ENCODE assay signal across 20 mouse cellular contexts in genomic region chr7:118842938-118843337, GRCm38 (mm10). TPM values are rescaled to one million over a fixed set of nuclear protein-coding genes. Genes with fewer than 3 reads are reported as not detected.
A peak's percentile ranks its signal among the peaks of the same experiment; 100 is the strongest.
DNase-seq lines count a peak whose midpoint lies in the region; ATAC-seq lines count a peak whose summit lies in the region.
"Had no signal": no experiment of that assay in that cellular context is flagged by ENCODE, and none has a peak within 500 bp of the region (broad histone marks: within the 10 kb centered on the region; RNA-seq: fewer than 3 reads in every experiment).

No protein-coding gene starts in this region.

- WGBS in embryonic facial prominence, embryonic 13.5 days: 55% methylated on average over 4 of the region's 4 CpGs
- WGBS in embryonic facial prominence, embryonic 10.5 days: 82% methylated on average over 4 of the region's 4 CpGs
- WGBS in limb, embryonic 12.5 days: 69% methylated on average over 4 of the region's 4 CpGs
- WGBS in limb, embryonic 10.5 days: 88% methylated on average over 4 of the region's 4 CpGs
- WGBS in limb, embryonic 13.5 days: 46% methylated on average over 4 of the region's 4 CpGs
- WGBS in liver, embryonic 12.5 days (ENCODE audit: insufficient replicate concordance): 73% methylated on average over 4 of the region's 4 CpGs

- no peak overlapping the region for H3K9ac ChIP-seq in embryonic facial prominence, embryonic 13.5 days
- no peak overlapping the region for H3K9ac ChIP-seq in limb, embryonic 12.5 days (replicated peaks)
- H3K9ac ChIP-seq in limb, embryonic 13.5 days: no peak overlapping the region
- H3K9ac ChIP-seq in liver, embryonic 12.5 days: no peak overlapping the region
- H3K9ac ChIP-seq: forebrain, embryonic 12.5 days; forebrain, postnatal 0 days; hindbrain, embryonic 13.5 days had no signal

- H3K36me3 ChIP-seq in embryonic facial prominence, embryonic 13.5 days: peaks cover 95% of the 10 kb centered on the region
- H3K36me3 ChIP-seq in embryonic facial prominence, embryonic 10.5 days (replicated peaks): peaks cover 99% of the 10 kb centered on the region
- H3K36me3 ChIP-seq in limb, embryonic 12.5 days: peaks cover 98% of the 10 kb centered on the region
- peaks cover 96% of the 10 kb centered on the region for H3K36me3 ChIP-seq in limb, embryonic 10.5 days
- H3K36me3 ChIP-seq in limb, embryonic 13.5 days: peaks cover 99% of the 10 kb centered on the region
- H3K36me3 ChIP-seq in liver, embryonic 12.5 days: peaks cover 98% of the 10 kb centered on the region

- no peak overlapping the region for H3K4me2 ChIP-seq in embryonic facial prominence, embryonic 13.5 days
- H3K4me2 ChIP-seq in limb, embryonic 12.5 days: no peak overlapping the region
- no peak overlapping the region for H3K4me2 ChIP-seq in limb, embryonic 13.5 days (replicated peaks)
- H3K4me2 ChIP-seq in liver, embryonic 12.5 days: no peak overlapping the region
- H3K4me2 ChIP-seq: forebrain, embryonic 12.5 days; hindbrain, embryonic 13.5 days had no signal

- no peak for DNase-seq in embryonic facial prominence, embryonic 10.5 days (ENCODE audit: low spot score)
- DNase-seq in limb, embryonic 10.5 days (ENCODE audit: low spot score): no peak
- peak; percentile 23 for DNase-seq in retina, postnatal 7 days (ENCODE audit: low read depth, low spot score)
- DNase-seq in testis, postnatal 14 days (ENCODE audit: low spot score): no peak
- DNase-seq: adrenal gland, postnatal 10 days; cerebellum, adult 11-12 months; cerebellum, adult 9-10 months; cerebellum, postnatal 36 days; forebrain, postnatal 0 days; gastrocnemius, postnatal 36 days; heart, adult 18-20 months; heart, postnatal 10 days had no signal

- ATAC-seq in embryonic facial prominence, embryonic 13.5 days (ENCODE audit: insufficient number of reproducible peaks, insufficient read depth, low FRiP score, low TSS enrichment, low read depth): no peak
- no peak for ATAC-seq in limb, embryonic 12.5 days (ENCODE audit: insufficient number of reproducible peaks, insufficient read depth, low FRiP score, low TSS enrichment, low read depth)
- ATAC-seq in limb, embryonic 13.5 days (ENCODE audit: low FRiP score, low read depth): no peak
- ATAC-seq in liver, embryonic 12.5 days: no peak
- ATAC-seq: forebrain, postnatal 0 days; hindbrain, postnatal 0 days had no signal

- H3K4me3 ChIP-seq in embryonic facial prominence, embryonic 13.5 days: no peak overlapping the region
- no peak overlapping the region for H3K4me3 ChIP-seq in embryonic facial prominence, embryonic 10.5 days
- H3K4me3 ChIP-seq in limb, embryonic 12.5 days (replicated peaks): no peak overlapping the region
- H3K4me3 ChIP-seq in limb, embryonic 10.5 days: no peak overlapping the region
- no peak overlapping the region for H3K4me3 ChIP-seq in limb, embryonic 13.5 days
- no peak overlapping the region for H3K4me3 ChIP-seq in liver, embryonic 12.5 days
- H3K4me3 ChIP-seq: forebrain, embryonic 12.5 days; heart, embryonic 10.5 days; hindbrain, embryonic 13.5 days had no signal

- no peaks in the 10 kb centered on the region for H3K27me3 ChIP-seq in embryonic facial prominence, embryonic 13.5 days
- no peaks in the 10 kb centered on the region for H3K27me3 ChIP-seq in embryonic facial prominence, embryonic 10.5 days (replicated peaks; ENCODE audit: low read depth, poor library complexity, severe bottlenecking)
- no peaks in the 10 kb centered on the region for H3K27me3 ChIP-seq in limb, embryonic 12.5 days
- H3K27me3 ChIP-seq in limb, embryonic 10.5 days (ENCODE audit: low read depth, poor library complexity, severe bottlenecking): no peaks in the 10 kb centered on the region
- no peaks in the 10 kb centered on the region for H3K27me3 ChIP-seq in limb, embryonic 13.5 days
- H3K27me3 ChIP-seq in liver, embryonic 12.5 days (replicated peaks): no peaks in the 10 kb centered on the region
- H3K27me3 ChIP-seq: forebrain, embryonic 12.5 days; hindbrain, embryonic 13.5 days had no signal

- H3K9me3 ChIP-seq in embryonic facial prominence, embryonic 13.5 days: 0 out of 2 replicates have a peak, but pooled peaks cover 2% of the 10 kb centered on the region
- H3K9me3 ChIP-seq in embryonic facial prominence, embryonic 10.5 days: no peaks in the 10 kb centered on the region
- H3K9me3 ChIP-seq in limb, embryonic 12.5 days: no peaks in the 10 kb centered on the region
- H3K9me3 ChIP-seq in limb, embryonic 10.5 days (replicated peaks): no peaks in the 10 kb centered on the region
- H3K9me3 ChIP-seq in limb, embryonic 13.5 days: no peaks in the 10 kb centered on the region
- H3K9me3 ChIP-seq in liver, embryonic 12.5 days (replicated peaks): no peaks in the 10 kb centered on the region
- H3K9me3 ChIP-seq: heart, embryonic 10.5 days; hindbrain, embryonic 13.5 days had no signal

- 0 out of 2 replicates have a peak overlapping the region, but pooled peaks have one; percentile 9 for H3K27ac ChIP-seq in embryonic facial prominence, embryonic 13.5 days
- H3K27ac ChIP-seq in embryonic facial prominence, embryonic 10.5 days (replicated peaks): no peak overlapping the region
- 0 out of 2 replicates have a peak overlapping the region, but pooled peaks have one; percentile 41 for H3K27ac ChIP-seq in limb, embryonic 12.5 days
- H3K27ac ChIP-seq in limb, embryonic 10.5 days: no peak overlapping the region
- H3K27ac ChIP-seq in limb, embryonic 13.5 days: 0 out of 2 replicates have a peak overlapping the region, but pooled peaks have one; percentile 28
- H3K27ac ChIP-seq in liver, embryonic 12.5 days: no peak overlapping the region
- H3K27ac ChIP-seq: forebrain, embryonic 12.5 days; heart, embryonic 10.5 days; hindbrain, embryonic 13.5 days; hindbrain, postnatal 0 days had no signal

- peaks cover 17% of the 10 kb centered on the region; the same call in 1 of the 2 replicates for H3K4me1 ChIP-seq in embryonic facial prominence, embryonic 13.5 days
- no peaks in the 10 kb centered on the region for H3K4me1 ChIP-seq in embryonic facial prominence, embryonic 10.5 days
- 0 out of 2 replicates have a peak, but pooled peaks cover 3% of the 10 kb centered on the region for H3K4me1 ChIP-seq in limb, embryonic 12.5 days (replicated peaks)
- H3K4me1 ChIP-seq in limb, embryonic 10.5 days: no peaks in the 10 kb centered on the region
- peaks cover 14% of the 10 kb centered on the region; the same call in 1 of the 2 replicates for H3K4me1 ChIP-seq in limb, embryonic 13.5 days
- 0 out of 2 replicates have a peak, but pooled peaks cover 7% of the 10 kb centered on the region for H3K4me1 ChIP-seq in liver, embryonic 12.5 days
- H3K4me1 ChIP-seq: forebrain, embryonic 12.5 days; heart, embryonic 10.5 days had no signal

RNA-seq across cellular contexts. Expression of gene Iqck, which starts 12.6 kb away (rescaled TPM):
- polyA plus RNA-seq in embryonic facial prominence, embryonic 13.5 days (2015; fragmentation: Nextera tagmentation; extraction: Ambion mirVana): 3.0 and 3.3 TPM in 2 replicates
- 2.7 and 3.1 TPM in 2 replicates for polyA plus RNA-seq in embryonic facial prominence, embryonic 10.5 days (2016; fragmentation: Nextera tagmentation; extraction: Ambion mirVana)
- polyA plus RNA-seq in limb, embryonic 12.5 days (2016; fragmentation: Nextera tagmentation; extraction: Ambion mirVana): 2.3 and 2.8 TPM in 2 replicates
- polyA plus RNA-seq in limb, embryonic 10.5 days (2016; fragmentation: Nextera tagmentation; extraction: Ambion mirVana): 1.5 and 1.8 TPM in 2 replicates
- 2.3 TPM in 2 replicates for polyA plus RNA-seq in limb, embryonic 13.5 days (2015; fragmentation: Nextera tagmentation; extraction: Ambion mirVana)
- 0.37 and 0.68 TPM in 2 replicates for polyA plus RNA-seq in liver, embryonic 12.5 days (2016; fragmentation: Nextera tagmentation; extraction: Ambion mirVana)

RNA-seq across cellular contexts. Expression of gene Knop1, which starts 13.1 kb away (rescaled TPM):
- 135 and 144 TPM in 2 replicates for polyA plus RNA-seq in embryonic facial prominence, embryonic 13.5 days (2015; fragmentation: Nextera tagmentation; extraction: Ambion mirVana)
- polyA plus RNA-seq in embryonic facial prominence, embryonic 10.5 days (2016; fragmentation: Nextera tagmentation; extraction: Ambion mirVana): 161 and 162 TPM in 2 replicates
- 114 and 126 TPM in 2 replicates for polyA plus RNA-seq in limb, embryonic 12.5 days (2016; fragmentation: Nextera tagmentation; extraction: Ambion mirVana)
- polyA plus RNA-seq in limb, embryonic 10.5 days (2016; fragmentation: Nextera tagmentation; extraction: Ambion mirVana): 124 and 141 TPM in 2 replicates
- 125 and 134 TPM in 2 replicates for polyA plus RNA-seq in limb, embryonic 13.5 days (2015; fragmentation: Nextera tagmentation; extraction: Ambion mirVana)
- 60.0 and 60.2 TPM in 2 replicates for polyA plus RNA-seq in liver, embryonic 12.5 days (2016; fragmentation: Nextera tagmentation; extraction: Ambion mirVana)

Comparison
In these comparisons a context has a peak if more than half of its experiments do, and no peak if none do; other contexts are left out.
1. H3K27ac ChIP-seq: peak in embryonic facial prominence, embryonic 13.5 days (single experiment), limb, embryonic 12.5 days (single experiment) and limb, embryonic 13.5 days (single experiment); none in embryonic facial prominence, embryonic 10.5 days (single experiment), limb, embryonic 10.5 days (single experiment) and liver, embryonic 12.5 days (single experiment).